Mouse (Mus musculus) kidney, postnatal 14 days (tissue): Measurements from ENCODE around the gene Zfpm1.
A peak's percentile ranks its signal among the peaks of the same experiment; 100 is the strongest.

Experiments used
- DNase-seq: peaks from one replicate; pipeline ENCODE4 v3.0.0; 2022; ENCODE audit warnings: mixed read lengths

Zfpm1 gene

GRCm38 (mm10) chr8:122282035-122282358 is at the start of gene Zfpm1:
Gene Zfpm1, plus strand, starts transcription at chr8:122282141.
- no peak for DNase-seq

- peak; percentile 59 for DNase-seq
These were observed 47.9 kb upstream of the Zfpm1 start for GRCm38 (mm10) chr8:122234055-122234454.

- no peak for DNase-seq
These were observed 45.4 kb upstream of the Zfpm1 start for GRCm38 (mm10) chr8:122236521-122236920.

GRCm38 (mm10) chr8:122238225-122238624 is 43.7 kb upstream of the Zfpm1 start:
- no peak for DNase-seq

GRCm38 (mm10) chr8:122238731-122239130 is 43.2 kb upstream of the Zfpm1 start:
- no peak for DNase-seq

- no peak for DNase-seq
These were observed 41.5 kb upstream of the Zfpm1 start for GRCm38 (mm10) chr8:122240241-122241026.

- no peak for DNase-seq
These were observed 38.6 kb upstream of the Zfpm1 start for GRCm38 (mm10) chr8:122243310-122243709.

- no peak for DNase-seq
These were observed 36.8 kb upstream of the Zfpm1 start for GRCm38 (mm10) chr8:122245161-122245560.

- no peak for DNase-seq
These were observed 35.4 kb upstream of the Zfpm1 start for GRCm38 (mm10) chr8:122246257-122247211.

GRCm38 (mm10) chr8:122251739-122252138 is 30.2 kb upstream of the Zfpm1 start:
- DNase-seq, result no peak

GRCm38 (mm10) chr8:122252366-122252765 is 29.6 kb upstream of the Zfpm1 start:
- DNase-seq, result no peak

GRCm38 (mm10) chr8:122259351-122259750 is 22.6 kb upstream of the Zfpm1 start:
- peak; percentile 78 for DNase-seq

GRCm38 (mm10) chr8:122260755-122261154 is 21.2 kb upstream of the Zfpm1 start:
- no peak for DNase-seq

GRCm38 (mm10) chr8:122262835-122263234 is 19.1 kb upstream of the Zfpm1 start:
- no peak for DNase-seq

- no peak for DNase-seq
These were observed 17.7 kb upstream of the Zfpm1 start for GRCm38 (mm10) chr8:122264243-122264642.

- no peak for DNase-seq
These were observed 16.4 kb upstream of the Zfpm1 start for GRCm38 (mm10) chr8:122265522-122265921.

GRCm38 (mm10) chr8:122266867-122267266 is 15.1 kb upstream of the Zfpm1 start:
- no peak for DNase-seq

- no peak for DNase-seq
These were observed 13.1 kb upstream of the Zfpm1 start for GRCm38 (mm10) chr8:122268861-122269260.

- peak; percentile 77 for DNase-seq
These were observed 12.5 kb upstream of the Zfpm1 start for GRCm38 (mm10) chr8:122269404-122269803.

GRCm38 (mm10) chr8:122270555-122270954 is 11.4 kb upstream of the Zfpm1 start:
- no peak for DNase-seq

- DNase-seq, result peak; percentile 74
These were observed 8.8 kb upstream of the Zfpm1 start for GRCm38 (mm10) chr8:122273152-122273551.

- no peak for DNase-seq
These were observed 8.1 kb upstream of the Zfpm1 start for GRCm38 (mm10) chr8:122273826-122274225.

GRCm38 (mm10) chr8:122274651-122275391 is 7.1 kb upstream of the Zfpm1 start:
- no peak for DNase-seq
